Mouse (Mus musculus): ENCODE measurements around the gene Iqsec2. TPM values are rescaled to one million over a fixed set of nuclear protein-coding genes. Genes with fewer than 3 reads are reported as not detected.
"Not testable (repeated sequence)": the region's sequence is repeated elsewhere in the genome, so short reads cannot be mapped to it uniquely, and the experiment has no call there.

Iqsec2 gene
- polyA plus RNA-seq, 1 experiment = 54.6 TPM

DNA sequence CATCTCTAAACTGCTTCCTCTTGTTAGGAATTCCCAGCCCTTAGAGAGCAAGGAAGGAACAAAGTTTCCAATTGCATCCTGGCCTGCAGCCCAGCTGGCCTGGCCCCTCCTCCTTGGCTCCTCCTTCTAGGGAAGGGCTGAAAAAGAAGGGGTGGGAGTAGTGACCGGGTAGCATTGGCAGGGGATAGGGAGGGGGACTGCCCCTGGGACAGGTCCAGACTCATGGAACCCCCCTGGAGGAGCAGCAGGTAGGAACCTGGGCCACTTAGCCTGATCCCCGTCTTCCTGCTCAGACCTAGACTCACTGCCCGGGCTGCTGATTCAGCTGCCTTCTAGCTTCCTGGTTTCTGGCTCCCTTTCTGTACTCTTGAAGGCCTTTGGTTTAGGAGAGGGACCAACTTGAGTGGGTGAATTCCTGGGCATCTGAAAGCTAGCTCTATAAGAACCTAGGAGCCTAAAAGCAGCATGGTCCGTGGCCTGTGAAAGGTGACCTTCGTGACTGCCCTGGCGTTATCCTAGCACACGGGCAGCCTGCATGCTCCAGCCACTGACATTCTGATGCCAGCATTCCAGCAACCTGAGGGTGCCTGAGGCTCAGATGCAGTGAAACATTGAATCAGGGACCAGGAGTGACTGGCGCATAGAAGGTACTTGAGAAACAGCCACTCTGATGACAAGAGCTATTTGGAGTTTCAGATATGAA lies 34.9 kb downstream of the Iqsec2 start:
- DNase-seq (ENCODE audit: extremely low spot score in 1 of 2, low spot score in 1 of 2) = no peak

DNA sequence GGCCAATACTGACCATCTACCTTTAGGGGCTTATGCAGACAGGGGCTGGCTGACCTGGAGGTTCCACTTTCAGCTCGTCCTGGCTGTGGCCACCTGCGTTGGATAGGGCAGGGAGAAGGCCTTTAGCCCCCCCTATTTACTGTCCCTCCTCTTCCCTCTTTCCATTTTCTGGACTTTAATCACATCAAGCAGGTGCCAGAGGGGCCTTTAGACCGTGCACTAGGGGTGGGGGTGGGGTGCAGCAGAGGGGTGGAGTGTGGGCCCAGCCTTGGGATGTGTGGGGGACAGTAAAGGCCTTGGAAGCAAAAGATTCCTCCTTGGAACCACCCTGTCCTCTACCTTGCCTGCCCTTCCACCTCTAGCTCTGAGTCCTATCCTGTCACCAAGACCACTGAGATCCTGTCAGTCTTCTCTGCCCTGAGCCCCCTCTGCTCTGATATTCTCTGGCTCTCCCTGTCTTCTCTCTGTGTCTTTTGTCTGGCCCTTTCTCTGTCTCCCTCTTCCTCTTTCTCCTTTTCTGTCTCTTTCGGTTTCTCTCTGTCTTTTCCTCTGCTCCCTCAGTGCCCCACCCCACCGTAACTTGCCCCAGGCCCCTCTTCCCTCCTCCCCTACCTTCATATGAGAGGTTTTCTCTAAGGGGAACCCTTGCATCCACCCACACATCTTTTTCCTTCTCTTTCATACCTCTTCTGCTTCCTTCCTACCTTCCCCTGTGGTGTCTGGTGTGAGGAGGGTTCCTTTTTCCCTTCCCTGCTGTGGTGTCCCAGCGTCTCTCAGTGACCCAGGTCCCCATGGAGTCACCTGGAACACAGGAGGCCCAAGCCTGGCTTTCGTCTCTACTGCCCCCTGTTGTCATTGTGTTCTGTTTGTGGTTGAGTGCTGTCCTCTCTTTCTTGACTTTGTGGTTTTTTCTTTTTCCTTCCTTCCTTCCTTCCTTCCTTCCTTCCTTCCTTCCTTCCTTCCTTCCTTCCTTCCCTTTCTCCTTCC lies 35.9 kb downstream of the Iqsec2 start:
- DNase-seq (ENCODE audit: extremely low spot score in 1 of 2, low spot score in 1 of 2) = no peak

DNA sequence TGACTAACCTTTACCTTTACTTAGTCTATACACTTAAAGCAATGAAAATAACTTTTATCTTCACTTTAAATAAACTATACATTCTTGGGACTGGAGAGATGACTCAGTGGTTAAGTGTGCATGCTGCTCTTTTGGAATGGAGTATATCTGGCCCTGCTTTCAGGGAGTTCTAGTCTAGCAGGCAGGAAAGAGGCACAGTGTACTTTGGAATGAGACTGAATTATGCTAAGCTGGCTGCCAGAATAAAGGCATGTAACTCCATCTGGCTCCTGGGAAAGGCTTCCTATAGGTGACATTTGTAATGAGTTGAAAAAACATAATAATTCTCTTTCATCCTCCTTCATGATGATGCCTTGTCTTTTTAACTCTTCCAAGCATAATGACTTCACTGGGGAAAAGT lies 43.1 kb downstream of the Iqsec2 start:
- DNase-seq (ENCODE audit: extremely low spot score in 1 of 2, low spot score in 1 of 2) = no peak

DNA sequence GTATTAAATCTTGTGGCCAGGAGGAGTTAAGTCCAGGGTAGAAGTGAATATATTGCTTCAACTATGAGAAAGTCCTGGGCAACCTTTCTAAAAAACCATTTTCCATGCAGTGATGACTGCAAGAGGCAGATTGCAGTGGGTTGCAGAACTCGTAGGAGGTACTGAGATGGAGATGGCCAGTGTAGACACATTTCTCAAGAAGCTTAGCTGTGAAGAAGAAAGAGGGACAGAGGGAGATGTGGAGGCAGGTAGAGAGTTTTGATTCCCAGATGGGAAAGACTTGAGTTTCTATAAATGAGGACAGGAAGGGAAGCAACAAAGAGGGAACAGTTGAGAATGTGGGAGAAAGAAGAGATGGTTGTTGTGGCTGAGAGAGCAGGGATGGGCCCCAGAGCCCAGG lies 47.2 kb downstream of the Iqsec2 start:
- no peak for DNase-seq (ENCODE audit: extremely low spot score in 1 of 2, low spot score in 1 of 2)

DNA sequence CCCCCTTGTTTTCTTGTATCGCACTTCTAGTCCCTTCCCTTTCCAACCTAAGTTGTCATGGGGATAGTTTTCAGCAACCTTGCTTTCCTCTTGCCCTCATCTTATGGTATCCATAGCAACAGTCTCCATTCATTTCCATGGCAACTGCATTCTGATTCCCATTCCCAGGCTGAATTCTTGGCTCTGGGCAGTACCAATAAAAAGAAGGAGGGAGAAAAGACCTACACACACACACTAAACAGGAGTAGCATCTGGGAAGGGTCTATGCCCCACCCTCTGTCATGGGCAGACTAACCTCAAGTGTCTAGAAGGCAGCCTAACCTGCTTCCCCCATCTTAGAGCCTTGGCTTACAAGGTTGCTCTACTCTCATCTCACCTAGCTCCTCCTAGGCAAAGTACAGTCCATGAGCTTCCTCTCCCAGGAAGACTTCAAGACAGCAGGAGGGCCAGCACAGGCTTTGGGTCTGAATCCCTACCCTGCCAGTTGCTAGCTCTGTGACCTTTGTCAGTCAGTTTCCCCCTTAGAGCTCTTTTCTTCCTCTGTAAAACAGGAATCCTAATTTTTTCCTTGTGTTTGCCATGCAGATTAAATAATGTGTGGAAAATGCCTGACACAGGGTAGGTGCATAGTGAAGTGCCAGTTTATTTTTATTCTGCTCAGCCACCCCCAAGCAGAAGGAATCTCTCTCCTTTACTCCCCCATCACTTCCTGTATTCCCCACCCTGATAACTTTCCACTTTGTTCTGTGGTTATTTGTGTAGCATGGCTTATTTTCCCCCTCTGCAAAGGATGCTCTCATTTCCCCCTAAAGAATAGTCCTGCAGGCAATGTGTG lies 54.0 kb downstream of the Iqsec2 start:
- DNase-seq (ENCODE audit: extremely low spot score in 1 of 2, low spot score in 1 of 2) = no peak

DNA sequence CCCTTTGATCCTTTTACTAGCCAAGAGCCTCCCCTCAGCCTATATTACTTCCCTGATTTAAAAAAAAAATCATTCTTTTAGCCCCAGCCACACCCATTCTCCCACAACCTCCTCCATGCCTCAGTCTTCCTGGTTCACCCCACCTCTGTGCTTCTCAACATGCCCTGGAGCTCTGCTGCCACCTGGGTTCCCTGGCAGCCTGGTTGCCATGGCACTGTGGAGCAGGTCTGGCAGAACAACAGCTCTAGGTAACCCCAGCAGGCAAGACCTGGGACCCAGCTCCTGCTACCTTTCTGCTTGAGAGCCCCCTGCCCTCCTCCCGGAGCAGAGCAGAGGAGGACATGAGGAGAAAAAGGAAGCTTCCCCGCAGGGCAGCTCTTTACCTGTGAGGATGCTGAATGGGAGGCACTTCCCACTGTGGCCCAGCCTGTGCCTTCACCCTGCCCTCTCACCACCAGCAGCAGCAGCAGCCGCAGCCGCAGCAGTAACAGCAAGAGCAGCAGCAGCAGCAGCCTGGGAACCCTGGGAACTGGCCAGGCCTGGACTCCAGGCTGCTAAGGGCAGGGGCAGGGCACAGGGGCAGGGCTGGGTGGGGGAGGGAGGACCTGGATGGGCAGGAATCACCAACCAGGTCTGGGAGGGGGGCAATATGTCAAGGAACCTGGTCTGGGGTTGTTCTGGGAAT lies 57.8 kb downstream of the Iqsec2 start:
- DNase-seq (ENCODE audit: extremely low spot score in 1 of 2, low spot score in 1 of 2) = no peak

DNA sequence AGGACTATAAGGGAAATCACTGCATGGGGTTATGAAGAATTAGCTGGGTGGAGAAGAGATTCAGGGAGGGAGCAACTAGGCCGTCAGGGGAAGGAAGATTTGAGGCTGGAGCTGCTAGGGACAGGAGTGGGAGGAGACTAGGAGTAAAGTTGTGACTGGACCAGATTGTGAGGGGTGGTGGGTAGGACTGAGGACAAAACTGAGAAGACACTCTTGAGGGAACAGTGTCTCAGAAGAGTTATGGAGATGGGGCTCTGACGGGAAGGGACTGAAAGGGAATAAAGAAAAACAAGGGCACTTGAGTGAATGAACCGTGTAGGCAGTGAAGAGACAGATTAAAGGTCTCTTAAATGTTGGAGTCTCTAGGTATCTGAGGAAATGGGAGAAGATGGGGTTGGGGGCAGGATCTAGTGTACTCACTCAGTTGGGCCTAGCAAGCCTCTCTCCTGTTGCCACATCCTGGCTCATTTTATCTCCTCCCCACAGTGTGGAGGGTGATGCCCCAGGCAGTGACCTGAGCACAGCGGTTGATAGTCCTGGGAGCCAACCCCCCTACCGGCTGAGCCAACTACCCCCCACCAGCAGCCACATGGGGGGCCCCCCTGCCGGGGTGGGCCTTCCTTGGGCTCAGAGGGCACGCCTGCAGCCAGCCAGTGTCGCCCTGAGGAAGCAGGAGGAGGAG lies 58.5 kb downstream of the Iqsec2 start:
- peak in 1 of 2 experiments; percentile 47 for DNase-seq (ENCODE audit: extremely low spot score in 1 of 2, low spot score in 1 of 2)

DNA sequence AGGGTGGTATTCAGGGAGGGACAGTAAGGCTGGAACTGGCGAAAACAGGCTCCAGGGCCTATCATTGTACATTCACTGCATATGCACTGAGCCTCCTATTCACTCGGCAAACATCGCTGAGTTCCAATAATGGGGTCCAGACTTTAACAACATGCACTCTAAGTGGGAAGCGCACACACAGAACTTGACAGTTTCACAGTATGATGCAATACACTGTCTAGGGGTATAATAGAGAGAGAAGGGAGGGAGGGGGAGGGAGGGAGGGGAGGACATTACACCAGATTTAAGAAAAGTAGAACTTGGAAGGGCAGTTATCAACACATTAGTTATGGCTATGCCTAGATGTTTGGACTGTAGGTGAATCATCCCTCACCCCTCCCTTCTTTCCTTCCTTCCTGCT lies 59.2 kb downstream of the Iqsec2 start:
- no peak for DNase-seq (ENCODE audit: extremely low spot score in 1 of 2, low spot score in 1 of 2)

DNA sequence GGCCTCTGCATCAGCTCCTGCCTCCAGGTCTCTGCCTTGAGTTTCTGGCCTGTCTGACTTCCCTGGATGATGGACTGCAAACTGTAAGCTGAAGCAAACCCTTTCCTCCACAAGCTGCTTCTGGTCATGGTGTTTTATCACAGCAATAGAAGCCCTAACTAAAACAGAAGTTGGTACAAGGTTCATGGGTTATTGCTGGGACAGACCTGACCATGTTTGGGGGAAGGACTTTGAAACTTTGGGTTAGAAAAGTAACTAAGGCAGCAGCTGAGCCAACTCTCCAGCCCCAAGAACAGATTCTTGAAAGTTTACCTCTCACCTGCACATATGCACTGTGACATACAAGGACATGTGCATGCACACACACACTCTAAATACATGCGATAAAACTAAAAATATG lies 61.4 kb downstream of the Iqsec2 start:
- no peak for DNase-seq (ENCODE audit: extremely low spot score in 1 of 2, low spot score in 1 of 2)

DNA sequence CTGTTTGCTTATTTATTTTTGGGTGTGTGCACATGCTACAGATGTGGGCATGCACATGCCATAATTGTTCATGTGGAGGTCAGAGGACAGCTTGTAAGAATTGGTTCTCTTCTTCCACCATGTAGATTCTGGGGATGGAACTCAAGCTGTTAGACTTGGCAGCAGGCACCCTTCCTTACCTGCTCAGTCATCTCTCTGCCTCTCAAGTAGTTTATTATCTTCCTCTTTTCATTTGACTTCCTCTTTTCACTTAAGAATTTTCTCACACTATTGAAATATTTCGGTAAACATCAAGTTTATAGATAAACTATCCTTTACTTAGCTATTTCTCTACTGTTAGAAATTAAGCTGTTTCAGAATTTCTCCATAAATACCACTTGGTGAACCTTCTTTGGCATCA lies 70.6 kb downstream of the Iqsec2 start:
- no peak for DNase-seq (ENCODE audit: extremely low spot score in 1 of 2, low spot score in 1 of 2)

DNA sequence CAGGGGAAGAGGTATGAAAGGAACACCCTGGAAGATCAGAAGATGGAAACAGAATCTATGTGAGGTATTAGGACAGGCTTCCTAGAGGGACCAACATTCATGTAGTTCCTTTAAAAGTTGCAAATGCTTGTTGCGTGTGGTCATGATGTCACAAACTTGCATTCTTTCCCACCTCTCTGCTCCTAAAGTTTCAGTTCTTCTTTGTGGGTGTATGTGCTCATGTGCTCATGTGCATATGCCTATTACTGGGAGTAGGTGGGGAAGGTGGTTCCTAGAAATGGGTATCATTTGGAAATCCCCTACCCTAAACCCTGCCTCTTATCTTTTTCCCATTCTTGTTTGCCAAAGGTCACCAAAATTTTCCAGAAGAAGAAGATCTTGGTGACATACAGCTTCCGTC lies 74.5 kb downstream of the Iqsec2 start:
- DNase-seq (ENCODE audit: extremely low spot score in 1 of 2, low spot score in 1 of 2) = no peak

DNA sequence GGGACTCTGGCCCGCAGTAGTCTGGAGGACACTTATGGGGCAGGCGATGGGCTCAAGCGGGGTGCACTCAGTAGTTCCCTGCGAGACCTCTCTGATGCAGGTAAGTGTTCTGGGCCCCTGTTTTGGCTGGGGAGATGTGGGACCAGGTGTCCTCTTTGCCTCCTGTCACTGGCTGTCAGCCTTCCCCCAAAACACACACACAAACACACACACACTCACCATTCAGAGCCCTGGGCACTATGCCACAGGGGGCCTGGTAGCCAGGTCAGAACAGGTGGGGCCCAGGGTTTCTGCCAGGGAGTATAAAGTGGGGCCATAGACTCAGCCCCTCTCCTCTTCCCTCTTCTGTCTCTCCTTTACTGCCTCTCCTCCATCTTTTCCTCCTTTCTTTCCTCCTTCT lies 77.7 kb downstream of the Iqsec2 start:
- no peak for DNase-seq (ENCODE audit: extremely low spot score in 1 of 2, low spot score in 1 of 2)

DNA sequence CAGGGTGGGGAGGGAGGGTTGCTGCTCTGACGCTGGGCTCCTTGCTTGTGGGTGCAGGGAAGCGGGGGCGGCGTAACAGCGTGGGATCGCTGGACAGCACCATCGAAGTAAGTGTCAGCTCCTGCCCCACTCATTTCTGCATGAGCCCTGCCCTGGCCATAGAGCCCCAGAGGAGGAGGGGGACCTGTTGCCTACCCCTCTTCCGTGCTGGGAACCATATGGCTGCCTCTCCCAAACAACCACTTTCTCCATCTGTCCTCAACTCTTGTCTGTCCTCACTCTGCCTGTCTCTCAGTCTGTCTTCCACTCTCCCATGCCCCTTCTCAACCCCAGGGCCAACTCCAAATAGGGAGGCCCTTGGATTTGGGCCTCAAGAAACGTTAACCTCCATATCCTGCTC lies 78.2 kb downstream of the Iqsec2 start:
- no peak for DNase-seq (ENCODE audit: extremely low spot score in 1 of 2, low spot score in 1 of 2)

DNA sequence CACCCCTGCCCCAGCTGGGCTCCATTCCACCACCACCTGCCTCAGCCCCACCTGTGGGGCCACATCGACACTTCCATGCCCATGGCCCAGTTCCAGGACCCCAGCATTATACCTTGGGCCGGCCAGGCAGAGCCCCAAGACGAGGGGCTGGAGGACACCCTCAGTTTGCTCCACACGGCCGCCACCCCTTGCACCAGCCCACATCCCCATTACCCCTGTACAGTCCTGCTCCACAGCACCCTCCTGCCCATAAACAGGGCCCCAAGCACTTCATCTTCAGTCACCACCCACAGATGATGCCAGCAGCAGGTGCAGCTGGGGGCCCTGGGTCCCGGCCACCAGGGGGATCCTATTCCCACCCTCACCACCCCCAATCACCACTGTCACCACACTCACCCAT lies 79.2 kb downstream of the Iqsec2 start:
- DNase-seq (ENCODE audit: extremely low spot score in 1 of 2, low spot score in 1 of 2) = no peak

DNA sequence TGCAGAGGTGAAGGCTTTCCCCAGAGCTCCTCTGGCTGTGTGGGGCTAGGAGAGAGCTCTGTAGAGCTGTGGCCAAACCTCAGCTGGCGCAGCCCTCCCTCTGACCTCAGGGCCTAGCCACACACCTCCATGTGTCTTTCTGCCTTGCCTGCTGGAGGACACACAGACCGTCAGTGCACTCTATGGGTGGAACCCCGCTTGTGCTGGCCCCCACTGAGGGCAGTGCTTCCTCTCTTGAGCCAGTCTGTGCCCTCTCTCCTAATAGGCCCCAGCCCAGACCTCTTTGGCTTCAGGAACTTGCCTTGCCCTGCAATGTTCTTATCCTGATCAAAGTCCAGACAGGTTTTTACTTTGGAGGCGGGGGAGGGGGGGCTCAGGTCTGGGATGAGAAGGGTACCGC lies 80.2 kb downstream of the Iqsec2 start:
- DNase-seq (ENCODE audit: extremely low spot score in 1 of 2, low spot score in 1 of 2) = no peak

DNA sequence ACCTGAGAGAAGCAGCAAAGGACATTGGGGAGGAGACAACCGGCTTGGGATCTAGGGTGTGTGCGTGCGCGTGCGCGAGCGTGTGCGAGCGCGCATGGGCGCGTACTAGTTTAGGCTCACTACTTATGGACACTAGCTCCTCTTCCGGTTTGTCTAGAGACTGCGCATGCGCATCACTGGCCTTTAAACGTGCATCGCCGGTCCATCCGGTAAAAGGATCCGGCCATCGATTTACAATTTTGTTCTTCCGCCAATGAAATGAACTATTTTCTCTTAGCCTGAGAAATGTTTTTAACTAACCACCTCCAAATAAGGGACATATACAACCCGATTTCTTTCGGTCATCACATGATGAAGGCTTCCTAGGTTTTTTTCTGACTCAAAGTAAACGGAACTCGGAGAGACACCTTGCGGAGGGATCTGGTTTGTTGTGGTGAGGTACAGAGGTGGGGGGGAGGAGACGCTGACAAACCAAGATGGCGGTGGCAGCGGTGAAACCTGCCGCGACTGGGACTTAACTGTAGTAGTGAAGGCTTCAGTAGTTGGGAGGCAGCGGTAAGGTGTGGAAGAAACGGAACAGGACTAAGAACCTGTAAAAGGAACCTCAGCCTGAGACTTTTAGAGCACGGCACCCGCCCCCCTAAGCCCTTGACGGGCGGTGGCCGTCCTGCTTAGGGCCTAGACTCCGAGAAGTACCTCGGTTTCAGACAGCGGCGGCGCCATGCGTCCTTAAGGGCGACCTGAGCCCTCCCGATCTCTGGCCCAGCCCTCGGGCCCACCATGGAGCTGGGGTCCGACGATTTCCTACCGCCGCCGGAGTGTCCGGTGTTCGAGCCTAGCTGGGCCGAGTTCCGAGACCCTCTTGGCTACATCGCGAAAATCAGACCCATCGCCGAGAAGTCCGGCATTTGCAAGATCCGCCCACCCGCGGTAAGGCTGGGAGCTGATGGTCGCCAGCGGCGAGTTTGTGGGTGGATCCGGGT lies 89.0 kb downstream of the Iqsec2 start, which contains the start of gene Kdm5c:
Kdm5c (plus strand) TSS at position 240 of the 983 bp plus-strand sequence.
- peak; percentile 90 to 99 for DNase-seq (ENCODE audit: extremely low spot score in 1 of 2, low spot score in 1 of 2)

DNA sequence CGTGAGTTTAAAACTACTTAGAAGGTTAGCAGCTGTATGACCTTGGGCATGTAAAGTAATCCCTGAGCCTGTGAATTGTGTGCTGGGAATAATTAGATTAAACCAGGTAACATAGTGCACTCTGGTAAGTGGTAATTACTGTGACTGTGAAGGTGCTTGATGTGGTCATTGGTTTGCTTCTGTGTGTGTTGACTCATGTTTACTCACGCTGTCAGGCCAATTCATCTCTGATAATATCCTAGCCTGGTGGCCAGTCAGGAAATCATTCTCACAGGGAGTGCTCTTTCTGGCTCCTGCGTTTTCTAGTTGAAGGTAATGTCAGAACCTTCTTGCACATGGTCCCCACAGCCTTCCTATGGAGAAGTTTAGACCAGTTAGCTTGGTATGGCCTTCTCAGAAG lies 90.1 kb downstream of the Iqsec2 start:
- DNase-seq (ENCODE audit: extremely low spot score in 1 of 2, low spot score in 1 of 2) = no peak

DNA sequence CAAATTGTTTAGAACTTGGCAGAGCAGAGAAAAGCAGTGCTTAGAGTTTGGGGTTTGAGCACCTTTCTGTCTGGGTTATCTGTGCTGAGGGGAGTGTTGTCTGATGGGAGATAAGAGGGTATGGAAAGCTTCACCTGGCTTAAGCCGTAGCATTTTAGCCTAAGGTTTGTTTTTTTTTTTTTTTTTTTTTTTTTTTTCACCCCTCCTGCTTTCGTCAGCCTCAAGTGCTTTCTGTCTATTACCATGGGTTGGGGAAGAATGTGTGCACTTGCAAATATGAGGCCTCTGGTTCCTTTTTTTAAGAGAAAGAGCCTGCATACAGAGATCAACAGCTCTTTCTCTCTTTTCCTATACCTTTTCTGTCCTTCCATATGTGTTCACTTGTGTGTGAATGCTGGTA lies 91.7 kb downstream of the Iqsec2 start:
- DNase-seq (ENCODE audit: extremely low spot score in 1 of 2, low spot score in 1 of 2) = no peak

DNA sequence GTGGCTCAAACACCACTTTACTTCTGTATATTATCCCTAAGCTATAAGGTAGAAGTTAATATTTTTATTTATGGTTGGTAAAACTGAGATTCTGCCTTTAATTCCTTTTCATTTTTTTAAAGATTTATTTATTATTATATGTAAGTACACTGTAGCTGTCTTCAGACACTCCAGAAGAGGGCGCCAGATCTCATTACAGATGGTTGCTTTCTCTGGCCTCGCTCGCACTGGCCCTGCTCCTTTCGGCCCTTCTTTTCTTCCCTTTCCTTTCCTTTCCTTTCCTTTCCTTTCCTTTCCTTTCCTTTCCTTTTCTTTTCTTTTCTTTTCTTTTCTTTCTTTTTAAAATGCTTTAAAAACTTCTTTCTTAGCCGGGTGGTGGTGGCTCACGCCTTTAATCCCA lies 99.1 kb downstream of the Iqsec2 start:
- not testable (repeated sequence) for DNase-seq (ENCODE audit: extremely low spot score in 1 of 2, low spot score in 1 of 2)

All from frontal cortex, adult 2 months (tissue).